Mouse (Mus musculus) embryonic facial prominence, embryonic 10.5 days (tissue): ENCODE data around the gene Nfkbie. TPM values are rescaled to one million over a fixed set of nuclear protein-coding genes. Genes with fewer than 3 reads are reported as not detected.

Experiments used
- DNase-seq: peaks from one replicate; pipeline ENCODE4 v3.0.0-alpha.2; 2017; ENCODE audit warnings: low spot score
- H3K27ac ChIP-seq: fragments of 300-500 bp; sonication (generic); replicated peaks from 2 replicates; pipeline ENCODE4 v1.5.1; 2016; ENCODE audit warnings: mild to moderate bottlenecking
- H3K27me3 ChIP-seq: fragments of 300-500 bp; sonication (generic); replicated peaks from 2 replicates; pipeline ENCODE4 v1.6.1; 2016; ENCODE audit warnings: low read depth, mild to moderate bottlenecking; ENCODE audit not compliant: poor library complexity, severe bottlenecking
- H3K36me3 ChIP-seq: fragments of 300-500 bp; sonication (generic); replicated peaks from 2 replicates; pipeline ENCODE4 v1.6.1; 2016; ENCODE audit warnings: mild to moderate bottlenecking, moderate library complexity
- H3K4me1 ChIP-seq: fragments of 300-500 bp; sonication (generic); 2 replicates; pipeline ENCODE4 v1.6.1; 2016
- H3K4me3 ChIP-seq: fragments of 300-500 bp; sonication (generic); 2 replicates; pipeline ENCODE4 v1.5.1; 2016; ENCODE audit warnings: mild to moderate bottlenecking, moderate library complexity
- H3K9me3 ChIP-seq: fragments of 300-500 bp; sonication (generic); 2 replicates; pipeline ENCODE4 v1.6.1; 2016; ENCODE audit warnings: mild to moderate bottlenecking
- WGBS: fragments of 180-500 bp; shearing (Covaris S2); methylation state at CpG from one replicate; pipeline ENCODE4 v1.1.7; 2016; 5-methylcytosine and 5-hydroxymethylcytosine counted together
- polyA plus RNA-seq: library from polyadenylated mRNA; unstranded; fragments of >200 nt; fragmentation: Nextera tagmentation; extraction: Ambion mirVana; gene quantifications from 2 replicates; pipeline ENCODE4 v1.2.1, GENCODE M21; 2016

Nfkbie gene
- polyA plus RNA-seq, 1 experiment from 2014 or later, result 7.1 TPM

GRCm38 (mm10) chr17:45590410-45590809, 34.9 kb downstream of the Nfkbie start:
- Histone ChIP-seq H3K4me3 (no peak overlapping the region), H3K27ac (peak overlapping the region; percentile 40; the same call in 1 of the 2 replicates), H3K36me3 (peaks cover 38% of the 10 kb centered on the region), H3K9me3 (peaks cover 4% of the 10 kb centered on the region; the same call in 1 of the 2 replicates), H3K27me3 (peaks cover 36% of the 10 kb centered on the region), H3K4me1 (peaks cover 66% of the 10 kb centered on the region)
- 63% methylated on average over 6 of the region's 6 CpGs for WGBS
- DNase-seq, result no peak

GRCm38 (mm10) chr17:45591701-45592605, 36.5 kb downstream of the Nfkbie start:
- Histone ChIP-seq H3K9me3 (no peaks in the 10 kb centered on the region; the same call in 1 of the 2 replicates), H3K36me3 (peaks cover 29% of the 10 kb centered on the region), H3K27me3 (peaks cover 51% of the 10 kb centered on the region), H3K4me1 (peaks cover 71% of the 10 kb centered on the region), H3K4me3 (peak overlapping the region; percentile 68), H3K27ac (peak overlapping the region; percentile 53)
- WGBS, result 44% methylated on average over 16 of the region's 16 CpGs
- no peak for DNase-seq

- WGBS, result 42% methylated on average over 8 of the region's 8 CpGs
- Histone ChIP-seq H3K36me3 (peaks cover 23% of the 10 kb centered on the region), H3K27ac (peak overlapping the region; percentile 53), H3K27me3 (peaks cover 59% of the 10 kb centered on the region), H3K4me3 (peak overlapping the region; percentile 68), H3K9me3 (no peaks in the 10 kb centered on the region), H3K4me1 (peaks cover 79% of the 10 kb centered on the region)
- no peak for DNase-seq
Observed at GRCm38 (mm10) chr17:45592606-45593431, 37.3 kb downstream of the Nfkbie start.

- Histone ChIP-seq H3K4me1 (peaks cover 86% of the 10 kb centered on the region), H3K4me3 (peak overlapping the region; percentile 68), H3K9me3 (no peaks in the 10 kb centered on the region), H3K27ac (peak overlapping the region; percentile 53; the same call in 1 of the 2 replicates), H3K27me3 (peaks cover 66% of the 10 kb centered on the region), H3K36me3 (peaks cover 17% of the 10 kb centered on the region)
- WGBS, result 11% methylated on average over 8 of the region's 8 CpGs
- DNase-seq, result no peak
Observed at GRCm38 (mm10) chr17:45593479-45593878, 38.0 kb downstream of the Nfkbie start.

GRCm38 (mm10) chr17:45594195-45594594, 38.7 kb downstream of the Nfkbie start:
- H3K36me3 ChIP-seq, result peaks cover 10% of the 10 kb centered on the region
- no peaks in the 10 kb centered on the region for H3K9me3 ChIP-seq
- no peak for DNase-seq
- peaks cover 73% of the 10 kb centered on the region for H3K27me3 ChIP-seq
- peaks cover 92% of the 10 kb centered on the region for H3K4me1 ChIP-seq
- peak overlapping the region; percentile 68 for H3K4me3 ChIP-seq
- H3K27ac ChIP-seq, result peak overlapping the region; percentile 79
- WGBS, result 39% methylated on average over 8 of the region's 8 CpGs

GRCm38 (mm10) chr17:45594881-45595735, 39.6 kb downstream of the Nfkbie start:
- Histone ChIP-seq H3K4me1 (peaks cover 98% of the 10 kb centered on the region), H3K4me3 (peak overlapping the region; percentile 68), H3K27me3 (peaks cover 82% of the 10 kb centered on the region), H3K27ac (peak overlapping the region; percentile 79), H3K9me3 (no peaks in the 10 kb centered on the region), H3K36me3 (peaks cover under 1% of the 10 kb centered on the region; the same call in 1 of the 2 replicates)
- peak; percentile 86 for DNase-seq
- 1% methylated on average over 58 of the region's 58 CpGs for WGBS

- peaks cover 98% of the 10 kb centered on the region for H3K4me1 ChIP-seq
- peak overlapping the region; percentile 79 for H3K27ac ChIP-seq
- H3K36me3 ChIP-seq, result no peaks in the 10 kb centered on the region
- no peak for DNase-seq
- no peaks in the 10 kb centered on the region for H3K9me3 ChIP-seq
- WGBS, result 3% methylated on average over 23 of the region's 23 CpGs
- H3K4me3 ChIP-seq, result peak overlapping the region; percentile 68
- H3K27me3 ChIP-seq, result peaks cover 90% of the 10 kb centered on the region
Observed at GRCm38 (mm10) chr17:45595736-45596390, 40.4 kb downstream of the Nfkbie start.

GRCm38 (mm10) chr17:45596631-45597396, 41.3 kb downstream of the Nfkbie start:
- Histone ChIP-seq H3K9me3 (no peaks in the 10 kb centered on the region), H3K27ac (peak overlapping the region; percentile 15; the same call in 1 of the 2 replicates), H3K27me3 (peaks cover 98% of the 10 kb centered on the region), H3K4me1 (peaks cover 98% of the 10 kb centered on the region), H3K36me3 (no peaks in the 10 kb centered on the region), H3K4me3 (peak overlapping the region; percentile 68; the same call in 1 of the 2 replicates)
- DNase-seq, result peak; percentile 75
- WGBS, result 25% methylated on average over 11 of the region's 11 CpGs

- Histone ChIP-seq H3K4me3 (no peak overlapping the region), H3K4me1 (peaks cover 95% of the 10 kb centered on the region), H3K9me3 (no peaks in the 10 kb centered on the region), H3K27ac (no peak overlapping the region), H3K36me3 (no peaks in the 10 kb centered on the region), H3K27me3 (peaks cover 99% of the 10 kb centered on the region)
- peak; percentile 62 for DNase-seq
- 40% methylated on average over 3 of the region's 3 CpGs for WGBS
Observed at GRCm38 (mm10) chr17:45597787-45598186, 42.3 kb downstream of the Nfkbie start.

- Histone ChIP-seq H3K36me3 (no peaks in the 10 kb centered on the region), H3K27me3 (peaks cover 99% of the 10 kb centered on the region), H3K9me3 (no peaks in the 10 kb centered on the region), H3K4me1 (peaks cover 89% of the 10 kb centered on the region), H3K27ac (no peak overlapping the region), H3K4me3 (no peak overlapping the region)
- WGBS, result 92% methylated on average over 2 of the region's 2 CpGs
- DNase-seq, result no peak
Observed at GRCm38 (mm10) chr17:45598376-45598775, 42.9 kb downstream of the Nfkbie start.

GRCm38 (mm10) chr17:45598891-45599290, 43.4 kb downstream of the Nfkbie start:
- Histone ChIP-seq H3K4me1 (peaks cover 84% of the 10 kb centered on the region), H3K4me3 (peak overlapping the region; percentile 58)
- 56% methylated on average over 3 of the region's 3 CpGs for WGBS

More at GRCm38 (mm10) chr17:45598891-45599290, 43.4 kb downstream of the Nfkbie start:
- H3K27ac ChIP-seq, result no peak overlapping the region
- no peaks in the 10 kb centered on the region for H3K9me3 ChIP-seq
- H3K36me3 ChIP-seq, result no peaks in the 10 kb centered on the region
- H3K27me3 ChIP-seq, result peaks cover 99% of the 10 kb centered on the region
- DNase-seq, result no peak
